Mouse (Mus musculus) thymus, adult 2 months (tissue): ENCODE data around the gene Sod3. TPM values are rescaled to one million over a fixed set of nuclear protein-coding genes. Genes with fewer than 3 reads are reported as not detected.

Source experiments
- DNase-seq: peaks from one replicate; pipeline ENCODE4 v3.0.0; 2021
- H3K27ac ChIP-seq: fragments of 200-500 bp; 2 replicates; pipeline ENCODE4 v1.5.1; 2012; ENCODE audit warnings: low read length, control low read depth; ENCODE audit not compliant: control insufficient read depth, insufficient read depth
- H3K27me3 ChIP-seq: fragments of 200-500 bp; 2 replicates; pipeline ENCODE4 v1.6.1; 2012; ENCODE audit warnings: mild to moderate bottlenecking, low read length, moderate library complexity, mixed read lengths; ENCODE audit not compliant: control insufficient read depth, insufficient read depth
- H3K36me3 ChIP-seq: fragments of 200-500 bp; 2 replicates; pipeline ENCODE4 v1.6.1; 2012; ENCODE audit warnings: mild to moderate bottlenecking, low read length, moderate library complexity; ENCODE audit not compliant: control insufficient read depth, insufficient read depth
- H3K4me1 ChIP-seq: fragments of 200-500 bp; replicated peaks from 2 replicates; pipeline ENCODE4 v1.6.1; 2012; ENCODE audit warnings: low read length; ENCODE audit not compliant: control insufficient read depth, insufficient read depth
- H3K4me3 ChIP-seq: fragments of 200-500 bp; 2 replicates; pipeline ENCODE4 v1.5.1; 2012; ENCODE audit warnings: mild to moderate bottlenecking, low read length, control low read depth, moderate library complexity; ENCODE audit not compliant: control insufficient read depth, insufficient read depth
- CTCF ChIP-seq: fragments of 200-500 bp; IDR thresholded peaks from 2 replicates; pipeline ENCODE4 v1.5.1; 2012; ENCODE audit warnings: mild to moderate bottlenecking, control low read depth, low read length, moderate library complexity, borderline replicate concordance; ENCODE audit not compliant: control insufficient read depth, poor library complexity, insufficient read depth; ENCODE audit errors: extremely low read depth
- POLR2A ChIP-seq: fragments of 200-500 bp; IDR thresholded peaks from 2 replicates; pipeline ENCODE4 v1.6.1; 2012; ENCODE audit warnings: mild to moderate bottlenecking, low read length, control low read depth, moderate library complexity; ENCODE audit not compliant: control insufficient read depth, poor library complexity, insufficient read depth; ENCODE audit errors: extremely low read depth
- WGBS: fragments of 180-500 bp; shearing (Covaris S2); methylation state at CpG from one replicate; pipeline ENCODE4 v1.1.7; 2018; 5-methylcytosine and 5-hydroxymethylcytosine counted together
- polyA plus RNA-seq: library from polyadenylated mRNA; depleted of rRNA; stranded (reverse); fragments of >200 nt; gene quantifications from 2 replicates; pipeline ENCODE4 v1.2.3, GENCODE M21; 2012

Sod3 gene
- polyA plus RNA-seq, 1 experiment = 19.6 TPM

- Histone ChIP-seq H3K4me1 (no peaks in the 10 kb centered on the region), H3K27me3 (no peaks in the 10 kb centered on the region), H3K4me3 (no peak overlapping the region), H3K27ac (no peak overlapping the region), H3K36me3 (no peaks in the 10 kb centered on the region)
- no peak for DNase-seq
- TF ChIP-seq POLR2A = no peak
- TF ChIP-seq CTCF = no peak
- 78% methylated on average over 21 of the region's 21 CpGs for WGBS
These were observed 3.1 kb upstream of the Sod3 start for GRCm38 (mm10) chr5:52360286-52361049.

DNA sequence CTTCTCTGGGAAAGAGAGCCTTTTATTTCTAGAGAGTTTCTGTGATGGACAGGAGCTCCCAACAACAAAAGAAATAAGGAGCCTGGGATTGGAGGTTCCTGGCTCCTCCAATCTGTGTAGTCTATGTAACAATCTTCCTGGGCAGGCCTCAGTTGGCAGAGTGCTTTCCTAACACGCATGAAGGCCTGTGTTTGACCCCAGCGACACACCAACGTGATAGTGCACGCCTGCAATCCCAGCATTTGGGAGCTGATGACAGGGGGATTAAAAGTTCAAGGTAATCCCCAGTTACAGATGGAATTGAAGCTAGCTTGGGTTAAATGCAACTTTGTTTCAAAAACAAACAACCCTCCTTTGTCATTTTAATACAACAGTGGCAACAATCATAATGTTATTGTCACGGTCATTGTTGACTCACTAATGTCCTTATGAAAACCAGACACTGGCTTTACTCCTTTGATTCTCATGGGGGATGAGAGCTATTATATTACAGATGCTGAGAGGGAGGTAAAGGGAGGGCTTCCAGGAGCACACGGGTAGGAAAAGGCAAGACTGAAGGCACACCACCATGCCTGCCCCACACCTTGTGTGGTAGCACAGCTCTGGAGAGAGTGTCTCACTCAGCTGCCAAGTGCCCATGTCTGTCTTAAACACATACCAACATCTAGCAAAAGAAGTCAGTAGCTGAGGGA lies 669 bp upstream of the Sod3 start:
- no peak for DNase-seq
- 87% methylated on average over 6 of the region's 6 CpGs for WGBS
- H3K27ac ChIP-seq = no peak overlapping the region
- no peaks in the 10 kb centered on the region for H3K27me3 ChIP-seq
- H3K4me3 ChIP-seq = no peak overlapping the region
- TF ChIP-seq POLR2A (no peak), CTCF (no peak)
- H3K4me1 ChIP-seq = no peaks in the 10 kb centered on the region
- H3K36me3 ChIP-seq = no peaks in the 10 kb centered on the region

DNA sequence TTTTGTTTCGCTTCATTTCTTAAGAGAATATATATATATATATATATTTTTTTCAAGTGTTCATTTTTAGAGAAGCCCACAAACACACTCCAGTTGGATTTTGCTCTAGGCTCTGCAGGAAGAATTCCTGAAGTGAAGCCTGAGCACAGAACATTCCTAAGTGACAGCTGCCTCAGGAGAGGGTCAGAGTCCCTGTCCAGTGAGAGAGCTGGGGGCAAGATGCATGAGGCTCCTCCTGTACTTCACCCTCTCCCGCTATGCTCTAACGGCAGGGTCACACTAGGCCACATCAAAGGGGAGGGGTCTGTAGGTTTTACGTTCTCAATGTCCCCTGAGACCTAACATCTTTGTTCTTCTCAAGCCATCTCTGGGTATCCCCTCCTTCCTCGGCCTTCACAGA lies 930 bp downstream of the Sod3 start:
- no peaks in the 10 kb centered on the region for H3K4me1 ChIP-seq
- no peaks in the 10 kb centered on the region for H3K27me3 ChIP-seq
- no peak overlapping the region for H3K27ac ChIP-seq
- WGBS = 89% methylated on average over 5 of the region's 5 CpGs
- TF ChIP-seq POLR2A = no peak
- TF ChIP-seq CTCF = no peak
- no peak for DNase-seq
- no peak overlapping the region for H3K4me3 ChIP-seq
- no peaks in the 10 kb centered on the region for H3K36me3 ChIP-seq

DNA sequence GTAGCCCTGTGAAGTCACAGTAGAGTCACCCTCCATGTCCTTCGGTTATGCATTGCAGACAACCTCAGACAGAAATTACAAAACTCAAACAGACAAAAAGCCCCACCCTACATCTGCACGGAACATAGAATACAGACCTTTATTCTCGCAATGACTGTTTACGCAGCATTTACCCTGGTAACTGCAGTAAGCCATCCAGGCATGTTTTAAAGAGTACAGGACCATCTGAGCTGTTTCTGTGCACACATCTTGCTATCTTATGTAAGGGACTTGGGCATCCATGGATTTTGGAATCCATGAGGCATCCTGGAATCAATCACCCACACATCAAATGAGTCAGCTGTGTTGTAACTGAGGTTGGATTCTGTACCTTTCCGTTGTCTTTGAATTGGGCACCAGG lies 2.3 kb downstream of the Sod3 start:
- no peak for DNase-seq
- WGBS = 98% methylated on average over 5 of the region's 5 CpGs
- Histone ChIP-seq H3K4me1 (no peaks in the 10 kb centered on the region), H3K27me3 (no peaks in the 10 kb centered on the region), H3K27ac (no peak overlapping the region), H3K36me3 (no peaks in the 10 kb centered on the region), H3K4me3 (no peak overlapping the region)
- TF ChIP-seq CTCF = no peak
- no peak for TF ChIP-seq POLR2A

- WGBS = 32% methylated on average over 2 of the region's 2 CpGs
- Histone ChIP-seq H3K4me3 (no peak overlapping the region), H3K36me3 (no peaks in the 10 kb centered on the region), H3K4me1 (no peaks in the 10 kb centered on the region), H3K27ac (no peak overlapping the region), H3K27me3 (no peaks in the 10 kb centered on the region)
- TF ChIP-seq POLR2A = no peak
- TF ChIP-seq CTCF = no peak
- no peak for DNase-seq
These were observed 3.1 kb downstream of the Sod3 start for GRCm38 (mm10) chr5:52366661-52367060.

DNA sequence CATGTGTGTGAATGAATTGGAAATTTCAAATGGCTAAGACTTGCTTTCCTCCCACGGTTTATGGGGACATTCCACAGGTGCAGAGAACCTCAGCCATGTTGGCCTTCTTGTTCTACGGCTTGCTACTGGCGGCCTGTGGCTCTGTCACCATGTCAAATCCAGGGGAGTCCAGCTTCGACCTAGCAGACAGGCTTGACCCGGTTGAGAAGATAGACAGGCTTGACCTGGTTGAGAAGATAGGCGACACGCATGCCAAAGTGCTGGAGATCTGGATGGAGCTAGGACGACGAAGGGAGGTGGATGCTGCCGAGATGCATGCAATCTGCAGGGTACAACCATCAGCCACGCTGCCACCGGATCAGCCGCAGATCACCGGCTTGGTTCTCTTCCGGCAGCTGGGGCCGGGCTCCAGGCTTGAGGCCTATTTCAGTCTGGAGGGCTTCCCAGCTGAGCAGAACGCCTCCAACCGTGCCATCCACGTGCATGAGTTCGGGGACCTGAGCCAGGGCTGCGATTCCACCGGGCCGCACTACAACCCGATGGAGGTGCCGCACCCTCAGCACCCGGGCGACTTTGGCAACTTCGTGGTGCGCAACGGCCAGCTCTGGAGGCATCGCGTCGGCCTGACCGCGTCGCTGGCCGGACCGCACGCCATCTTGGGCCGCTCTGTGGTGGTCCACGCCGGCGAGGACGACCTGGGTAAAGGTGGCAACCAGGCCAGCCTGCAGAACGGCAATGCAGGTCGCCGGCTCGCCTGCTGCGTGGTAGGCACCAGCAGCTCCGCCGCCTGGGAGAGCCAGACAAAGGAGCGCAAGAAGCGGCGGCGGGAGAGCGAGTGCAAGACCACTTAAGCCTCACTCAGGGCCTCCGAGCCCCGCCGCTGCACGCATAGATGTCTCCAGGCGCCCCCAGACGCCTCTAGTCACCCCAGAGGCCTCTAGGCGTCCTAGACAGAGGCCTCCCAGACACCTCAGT lies 4.6 kb downstream of the Sod3 start:
- H3K27me3 ChIP-seq = no peaks in the 10 kb centered on the region
- no peak overlapping the region for H3K4me3 ChIP-seq
- no peak overlapping the region for H3K27ac ChIP-seq
- TF ChIP-seq POLR2A (no peak), CTCF (no peak)
- H3K36me3 ChIP-seq = no peaks in the 10 kb centered on the region
- no peaks in the 10 kb centered on the region for H3K4me1 ChIP-seq
- WGBS = 62% methylated on average over 63 of the region's 63 CpGs
- DNase-seq = no peak
